Mouse (Mus musculus) adrenal gland, postnatal 25 days (tissue): Measurements from ENCODE around the gene Csrp2. TPM values are rescaled to one million over a fixed set of nuclear protein-coding genes. Genes with fewer than 3 reads are reported as not detected.
A peak's percentile ranks its signal among the peaks of the same experiment; 100 is the strongest.

Experiments used
- DNase-seq: peaks from one replicate; pipeline ENCODE4 v3.0.0; 2021; ENCODE audit warnings: mixed read lengths
- total RNA-seq: library from RNA; stranded (reverse); gene quantifications from 2 replicates; pipeline ENCODE4 v1.2.3, GENCODE M21; 2021

Csrp2 gene
- total RNA-seq, 1 experiment from 2014 or later: 219 TPM

GRCm38 (mm10) chr10:110971998-110972397 lies 52.4 kb downstream of the Csrp2 start:
- no peak for DNase-seq

GRCm38 (mm10) chr10:110974463-110974862 lies 54.9 kb downstream of the Csrp2 start:
- DNase-seq: peak; percentile 26

DNA sequence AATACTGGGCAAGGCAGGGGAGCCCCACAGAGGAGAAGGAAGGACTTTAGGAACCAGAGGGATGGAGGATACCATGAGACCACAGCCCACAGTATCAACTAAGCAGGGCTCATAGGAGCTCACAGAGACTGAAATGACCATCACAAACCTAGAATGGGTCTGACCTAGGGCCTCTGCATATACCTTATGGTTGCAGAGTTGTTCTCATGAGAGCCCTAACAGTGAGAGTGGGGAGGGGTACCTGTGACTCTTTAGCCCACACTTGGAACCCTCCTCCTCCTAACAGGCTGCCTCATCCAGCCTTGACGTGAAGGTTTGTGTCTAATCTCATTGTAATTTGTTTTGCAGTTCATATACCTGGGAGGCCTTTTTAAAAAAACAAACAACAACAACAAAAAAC lies 55.3 kb downstream of the Csrp2 start:
- DNase-seq: no peak

GRCm38 (mm10) chr10:110976046-110976445 lies 56.5 kb downstream of the Csrp2 start:
- DNase-seq: no peak

- no peak for DNase-seq
Observed at GRCm38 (mm10) chr10:110977379-110977778, 57.8 kb downstream of the Csrp2 start.

- DNase-seq: no peak
Observed at GRCm38 (mm10) chr10:110979431-110979830, 59.8 kb downstream of the Csrp2 start.

GRCm38 (mm10) chr10:110980441-110980840 lies 60.9 kb downstream of the Csrp2 start:
- DNase-seq: no peak

GRCm38 (mm10) chr10:110982771-110983170 lies 63.2 kb downstream of the Csrp2 start:
- DNase-seq: no peak

- DNase-seq: no peak
Observed at GRCm38 (mm10) chr10:110986682-110987081, 67.1 kb downstream of the Csrp2 start.

Other genes with a start within 250 kb of the Csrp2 start
- 2.8 and 2.9 TPM in 2 replicates for gene E2f7, start 174.3 kb upstream of the Csrp2 start, total RNA-seq
- gene Zdhhc17, start 90.4 kb downstream of the Csrp2 start, total RNA-seq: 33.6 and 45.1 TPM in 2 replicates
- gene Osbpl8, start 245.0 kb downstream of the Csrp2 start, total RNA-seq: 24.6 and 30.1 TPM in 2 replicates